Mouse (Mus musculus): ENCODE data around the gene Glrx5. TPM values are rescaled to one million over a fixed set of nuclear protein-coding genes. Genes with fewer than 3 reads are reported as not detected.

Gene Glrx5
- polyA plus RNA-seq (2014; fragmentation: Nextera tagmentation; extraction: Ambion mirVana), result 177 and 186 TPM in 2 replicates

GRCm38 (mm10) chr12:105032147-105032831 is at the start of gene Glrx5:
Gene Glrx5, plus strand, starts transcription at chr12:105032688.
- H3K4me3 ChIP-seq (ENCODE audit: low read depth, low read length), result peak within 1 kb of the TSS; percentile 86
- peak; percentile 100 for DNase-seq
- H3K9ac ChIP-seq, result peak within 1 kb of the TSS; percentile 83
- under 1% methylated on average over 72 of the region's 72 CpGs for whole genome bisulfite sequencing
- ATAC-seq (ENCODE audit: insufficient read depth), result peak; percentile 99
- TF ChIP-seq CTCF (IDR thresholded peaks at IDR 0.05; ENCODE audit: low read depth), result no peak
- H3K4me2 ChIP-seq, result peak within 1 kb of the TSS; percentile 93
- no peaks in the 10 kb centered on the region for H3K9me3 ChIP-seq (ENCODE audit: low read depth, low read length)
- peaks cover 23% of the 10 kb centered on the region for H3K36me3 ChIP-seq (ENCODE audit: insufficient read depth)
- peaks cover 10% of the 10 kb centered on the region for H3K4me1 ChIP-seq (ENCODE audit: insufficient read depth)
- no peaks in the 10 kb centered on the region for H3K27me3 ChIP-seq (ENCODE audit: insufficient read depth, low read length)
- peak within 1 kb of the TSS; percentile 76 for H3K27ac ChIP-seq (ENCODE audit: low read depth)

GRCm38 (mm10) chr12:104983476-104983875 is 49.0 kb upstream of the Glrx5 start:
- Histone ChIP-seq H3K4me2 (no peak overlapping the region), H3K36me3 (ENCODE audit: insufficient read depth) (no peaks in the 10 kb centered on the region), H3K27ac (ENCODE audit: low read depth) (no peak overlapping the region), H3K4me1 (ENCODE audit: insufficient read depth) (no peaks in the 10 kb centered on the region), H3K9me3 (ENCODE audit: low read depth, low read length) (no peaks in the 10 kb centered on the region), H3K4me3 (ENCODE audit: low read depth, low read length) (no peak overlapping the region), H3K27me3 (ENCODE audit: insufficient read depth, low read length) (no peaks in the 10 kb centered on the region), H3K9ac (no peak overlapping the region)
- no peak for DNase-seq
- WGBS, result 52% methylated on average over 7 of the region's 7 CpGs
- no peak for TF ChIP-seq CTCF (IDR thresholded peaks at IDR 0.05; ENCODE audit: low read depth)
- ATAC-seq (ENCODE audit: insufficient read depth), result no peak

DNA sequence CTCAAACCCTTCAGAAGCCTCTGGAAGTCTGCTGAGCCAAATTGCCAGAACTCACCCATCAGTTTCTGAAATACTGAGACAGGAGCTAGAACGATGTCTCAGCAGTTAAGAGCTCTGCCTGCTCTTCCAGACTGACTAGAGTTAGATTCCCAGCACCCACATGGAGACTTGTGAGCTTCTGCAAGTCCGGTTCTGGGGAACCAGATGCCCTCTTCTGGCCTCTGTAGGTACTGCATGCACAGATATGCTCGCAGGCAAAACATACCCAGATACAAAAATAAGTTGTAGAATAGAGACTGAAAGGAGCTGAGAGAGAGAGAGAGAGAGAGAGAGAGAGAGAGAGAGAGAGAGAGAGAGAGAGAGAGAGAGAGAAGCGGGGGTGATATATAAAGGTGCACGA is 47.4 kb upstream of the Glrx5 start:
- 73% methylated on average over 5 of the region's 5 CpGs for WGBS
- DNase-seq (no peak), ATAC-seq (ENCODE audit: insufficient read depth) (no peak)
- Histone ChIP-seq H3K4me2 (no peak overlapping the region), H3K36me3 (ENCODE audit: insufficient read depth) (no peaks in the 10 kb centered on the region), H3K27ac (ENCODE audit: low read depth) (no peak overlapping the region), H3K4me3 (ENCODE audit: low read depth, low read length) (no peak overlapping the region), H3K9me3 (ENCODE audit: low read depth, low read length) (no peaks in the 10 kb centered on the region), H3K27me3 (ENCODE audit: insufficient read depth, low read length) (no peaks in the 10 kb centered on the region), H3K9ac (no peak overlapping the region), H3K4me1 (ENCODE audit: insufficient read depth) (no peaks in the 10 kb centered on the region)
- peak; percentile 32; the same call in 1 of the 2 replicates for TF ChIP-seq CTCF (IDR thresholded peaks at IDR 0.05; ENCODE audit: low read depth)

GRCm38 (mm10) chr12:104986001-104986400 is 46.5 kb upstream of the Glrx5 start:
- no peak overlapping the region for H3K4me2 ChIP-seq
- H3K4me3 ChIP-seq (ENCODE audit: low read depth, low read length), result no peak overlapping the region
- no peak overlapping the region for H3K27ac ChIP-seq (ENCODE audit: low read depth)
- no peaks in the 10 kb centered on the region for H3K27me3 ChIP-seq (ENCODE audit: insufficient read depth, low read length)
- H3K9ac ChIP-seq, result no peak overlapping the region
- no peaks in the 10 kb centered on the region for H3K36me3 ChIP-seq (ENCODE audit: insufficient read depth)
- WGBS, result 76% methylated on average over 2 of the region's 2 CpGs
- H3K4me1 ChIP-seq (ENCODE audit: insufficient read depth), result no peaks in the 10 kb centered on the region
- DNase-seq (no peak), ATAC-seq (ENCODE audit: insufficient read depth) (no peak)
- H3K9me3 ChIP-seq (ENCODE audit: low read depth, low read length), result no peaks in the 10 kb centered on the region
- TF ChIP-seq CTCF (IDR thresholded peaks at IDR 0.05; ENCODE audit: low read depth), result no peak

GRCm38 (mm10) chr12:104986781-104987180 is 45.7 kb upstream of the Glrx5 start:
- H3K9me3 ChIP-seq (ENCODE audit: low read depth, low read length), result no peaks in the 10 kb centered on the region
- no peak overlapping the region for H3K9ac ChIP-seq
- no peak overlapping the region for H3K4me2 ChIP-seq
- no peaks in the 10 kb centered on the region for H3K4me1 ChIP-seq (ENCODE audit: insufficient read depth)
- TF ChIP-seq CTCF (IDR thresholded peaks at IDR 0.05; ENCODE audit: low read depth), result no peak
- no peak overlapping the region for H3K27ac ChIP-seq (ENCODE audit: low read depth)
- H3K27me3 ChIP-seq (ENCODE audit: insufficient read depth, low read length), result no peaks in the 10 kb centered on the region
- ATAC-seq (ENCODE audit: insufficient read depth) (no peak), DNase-seq (no peak)
- no peaks in the 10 kb centered on the region for H3K36me3 ChIP-seq (ENCODE audit: insufficient read depth)
- no peak overlapping the region for H3K4me3 ChIP-seq (ENCODE audit: low read depth, low read length)
- WGBS, result 82% methylated on average over 9 of the region's 9 CpGs

GRCm38 (mm10) chr12:104987936-104988335 is 44.6 kb upstream of the Glrx5 start:
- Histone ChIP-seq H3K36me3 (ENCODE audit: insufficient read depth) (no peaks in the 10 kb centered on the region), H3K27ac (ENCODE audit: low read depth) (no peak overlapping the region), H3K9ac (no peak overlapping the region), H3K4me1 (ENCODE audit: insufficient read depth) (no peaks in the 10 kb centered on the region), H3K27me3 (ENCODE audit: insufficient read depth, low read length) (peaks cover 2% of the 10 kb centered on the region; the same call in 1 of the 2 replicates), H3K4me3 (ENCODE audit: low read depth, low read length) (no peak overlapping the region), H3K9me3 (ENCODE audit: low read depth, low read length) (no peaks in the 10 kb centered on the region), H3K4me2 (no peak overlapping the region)
- WGBS, result 84% methylated on average over 7 of the region's 7 CpGs
- TF ChIP-seq CTCF (IDR thresholded peaks at IDR 0.05; ENCODE audit: low read depth), result no peak
- no peak for ATAC-seq (ENCODE audit: insufficient read depth)
- DNase-seq, result no peak

- H3K9me3 ChIP-seq (ENCODE audit: low read depth, low read length), result no peaks in the 10 kb centered on the region
- H3K27ac ChIP-seq (ENCODE audit: low read depth), result no peak overlapping the region
- no peaks in the 10 kb centered on the region for H3K4me1 ChIP-seq (ENCODE audit: insufficient read depth)
- H3K27me3 ChIP-seq (ENCODE audit: insufficient read depth, low read length), result peaks cover 11% of the 10 kb centered on the region
- no peak overlapping the region for H3K9ac ChIP-seq
- ATAC-seq (ENCODE audit: insufficient read depth) (no peak), DNase-seq (no peak)
- TF ChIP-seq CTCF (IDR thresholded peaks at IDR 0.05; ENCODE audit: low read depth), result no peak
- H3K4me2 ChIP-seq, result no peak overlapping the region
- no peak overlapping the region for H3K4me3 ChIP-seq (ENCODE audit: low read depth, low read length)
- WGBS, result 80% methylated on average over 13 of the region's 13 CpGs
- H3K36me3 ChIP-seq (ENCODE audit: insufficient read depth), result no peaks in the 10 kb centered on the region
These were observed 41.6 kb upstream of the Glrx5 start for GRCm38 (mm10) chr12:104990741-104991454.
